8 mouse cellular contexts compared by ENCODE assay signal in genomic region chr7:43580526-43580925, GRCm38 (mm10). TPM values are rescaled to one million over a fixed set of nuclear protein-coding genes. Genes with fewer than 3 reads are reported as not detected.
DNase-seq lines count a peak whose midpoint lies in the region; ATAC-seq and TF ChIP-seq lines count a peak whose summit lies in the region.

No protein-coding gene starts in this region.

- DNase-seq in kidney, postnatal 10 days: no peak
- peak; percentile 59 for DNase-seq in brain, adult 2 months (ENCODE audit: low read depth, low spot score)
- peak; percentile 10 for DNase-seq in forebrain, postnatal 0 days
- no peak for DNase-seq in liver, embryonic 11.5 days (ENCODE audit: low spot score)
- no peak for DNase-seq in stomach, postnatal 0 days (ENCODE audit: low spot score)
- DNase-seq in adrenal gland, adult 18-20 months (ENCODE audit: low spot score in 2 of 2): no peak
- DNase-seq in urinary bladder, postnatal 25 days (ENCODE audit: low spot score): no peak

- no peak for TF ChIP-seq CTCF in forebrain, postnatal 0 days (IDR thresholded peaks at IDR 0.05; ENCODE audit: low read depth)
- no peak for TF ChIP-seq CTCF in stomach, postnatal 0 days (IDR thresholded peaks at IDR 0.05; ENCODE audit: low read depth)

- H3K9ac ChIP-seq in kidney, embryonic 15.5 days: peak overlapping the region; percentile 75
- H3K9ac ChIP-seq in forebrain, postnatal 0 days: peak overlapping the region; percentile 69
- H3K9ac ChIP-seq in liver, embryonic 11.5 days (ENCODE audit: low read depth, low read length): peak overlapping the region; percentile 75
- peak overlapping the region; percentile 77; the same call in 1 of the 2 replicates for H3K9ac ChIP-seq in stomach, postnatal 0 days (ENCODE audit: low read length)

- no peak overlapping the region for H3K27ac ChIP-seq in kidney, embryonic 15.5 days
- no peak overlapping the region; the same call in 1 of the 2 replicates for H3K27ac ChIP-seq in forebrain, postnatal 0 days (ENCODE audit: low read depth, low read length)
- H3K27ac ChIP-seq in liver, embryonic 11.5 days (ENCODE audit: low read depth, low read length): no peak overlapping the region
- no peak overlapping the region; the same call in 1 of the 2 replicates for H3K27ac ChIP-seq in stomach, postnatal 0 days (replicated peaks)

- H3K9me3 ChIP-seq in kidney, embryonic 15.5 days (replicated peaks): no peaks in the 10 kb centered on the region
- H3K9me3 ChIP-seq in forebrain, postnatal 0 days (ENCODE audit: low read length): no peaks in the 10 kb centered on the region
- no peaks in the 10 kb centered on the region for H3K9me3 ChIP-seq in liver, embryonic 11.5 days (ENCODE audit: control insufficient read depth, low read length)
- no peaks in the 10 kb centered on the region for H3K9me3 ChIP-seq in stomach, postnatal 0 days (ENCODE audit: control insufficient read depth, low read length)

- H3K4me3 ChIP-seq in kidney, embryonic 15.5 days (replicated peaks): peak overlapping the region; percentile 79
- H3K4me3 ChIP-seq in forebrain, postnatal 0 days (ENCODE audit: low read depth, low read length): peak overlapping the region; percentile 61
- H3K4me3 ChIP-seq in liver, embryonic 11.5 days (ENCODE audit: low read depth, low read length): peak overlapping the region; percentile 79
- peak overlapping the region; percentile 72 for H3K4me3 ChIP-seq in stomach, postnatal 0 days (ENCODE audit: low read depth, low read length)

- peaks cover 20% of the 10 kb centered on the region for H3K36me3 ChIP-seq in kidney, embryonic 15.5 days
- peaks cover 13% of the 10 kb centered on the region for H3K36me3 ChIP-seq in forebrain, postnatal 0 days (ENCODE audit: insufficient read depth)
- H3K36me3 ChIP-seq in liver, embryonic 11.5 days (ENCODE audit: control insufficient read depth, insufficient read depth, low read length): peaks cover 12% of the 10 kb centered on the region
- H3K36me3 ChIP-seq in stomach, postnatal 0 days (ENCODE audit: control insufficient read depth, insufficient read depth, low read length): peaks cover 9% of the 10 kb centered on the region

- peaks cover 19% of the 10 kb centered on the region for H3K4me1 ChIP-seq in kidney, embryonic 15.5 days
- peaks cover 9% of the 10 kb centered on the region; the same call in 1 of the 2 replicates for H3K4me1 ChIP-seq in forebrain, postnatal 0 days (ENCODE audit: insufficient read depth)
- H3K4me1 ChIP-seq in liver, embryonic 11.5 days (replicated peaks; ENCODE audit: control insufficient read depth, insufficient read depth, low read length): peaks cover 7% of the 10 kb centered on the region
- H3K4me1 ChIP-seq in stomach, postnatal 0 days (replicated peaks; ENCODE audit: control insufficient read depth, insufficient read depth): 0 out of 2 replicates have a peak, but pooled peaks cover 2% of the 10 kb centered on the region

- H3K4me2 ChIP-seq in kidney, embryonic 15.5 days: peak overlapping the region; percentile 72
- H3K4me2 ChIP-seq in forebrain, postnatal 0 days (ENCODE audit: low read depth): peak overlapping the region; percentile 74
- peak overlapping the region; percentile 85 for H3K4me2 ChIP-seq in liver, embryonic 11.5 days
- peak overlapping the region; percentile 73 for H3K4me2 ChIP-seq in stomach, postnatal 0 days (replicated peaks; ENCODE audit: low read depth)

- TF ChIP-seq EP300 in stomach, postnatal 0 days (optimal IDR thresholded peaks at IDR 0.05): no peak

- ATAC-seq in kidney, embryonic 15.5 days (replicated peaks; ENCODE audit: low FRiP score): no peak
- ATAC-seq in forebrain, postnatal 0 days: no peak
- ATAC-seq in liver, embryonic 11.5 days (replicated peaks; ENCODE audit: low FRiP score): no peak
- no peak for ATAC-seq in stomach, postnatal 0 days (ENCODE audit: low FRiP score, low TSS enrichment)

- no peaks in the 10 kb centered on the region for H3K27me3 ChIP-seq in kidney, embryonic 15.5 days
- H3K27me3 ChIP-seq in forebrain, postnatal 0 days (ENCODE audit: insufficient read depth, low read length): no peaks in the 10 kb centered on the region
- H3K27me3 ChIP-seq in liver, embryonic 11.5 days (replicated peaks; ENCODE audit: control insufficient read depth, insufficient read depth, low read length): no peaks in the 10 kb centered on the region
- no peaks in the 10 kb centered on the region for H3K27me3 ChIP-seq in stomach, postnatal 0 days (ENCODE audit: control insufficient read depth, insufficient read depth, low read length)

- WGBS in kidney, embryonic 15.5 days: 60% methylated on average over 5 of the region's 5 CpGs
- 50% methylated on average over 5 of the region's 5 CpGs for WGBS in forebrain, postnatal 0 days
- 75% methylated on average over 5 of the region's 5 CpGs for WGBS in liver, embryonic 11.5 days
- 39% methylated on average over 5 of the region's 5 CpGs for WGBS in stomach, postnatal 0 days

RNA-seq across cellular contexts. Expression of gene Zfp719, which starts 1.1 kb away (rescaled TPM):
- polyA plus RNA-seq in kidney, embryonic 15.5 days (2015; fragmentation: Nextera tagmentation; extraction: Ambion mirVana): 12.4 and 12.6 TPM in 2 replicates
- total RNA-seq in forebrain, postnatal 0 days (2014; rRNA removed): 20.2 and 22.5 TPM in 2 replicates
- 3.2 and 5.8 TPM in 2 replicates for polyA plus RNA-seq in forebrain, postnatal 0 days (2015; fragmentation: Nextera tagmentation; extraction: Ambion mirVana)
- 7.0 and 9.1 TPM in 2 replicates for polyA plus RNA-seq in liver, embryonic 11.5 days (2014; fragmentation: Nextera tagmentation; extraction: Ambion mirVana)
- polyA plus RNA-seq in stomach, postnatal 0 days (2015; fragmentation: Nextera tagmentation; extraction: Ambion mirVana): 4.2 and 4.6 TPM in 2 replicates
- total RNA-seq in adrenal gland, adult 18-20 months (2021): 10 to 100 TPM; 15.3 to 17.6 TPM

RNA-seq across cellular contexts. Expression of gene Zfp658, which starts 18.5 kb away (rescaled TPM):
- polyA plus RNA-seq in kidney, embryonic 15.5 days (2015; fragmentation: Nextera tagmentation; extraction: Ambion mirVana): 3.7 TPM in 2 replicates
- 12.4 and 12.6 TPM in 2 replicates for total RNA-seq in forebrain, postnatal 0 days (2014; rRNA removed)
- polyA plus RNA-seq in forebrain, postnatal 0 days (2015; fragmentation: Nextera tagmentation; extraction: Ambion mirVana): 1.6 and 3.1 TPM in 2 replicates
- 0.97 and 1.1 TPM in 2 replicates for polyA plus RNA-seq in liver, embryonic 11.5 days (2014; fragmentation: Nextera tagmentation; extraction: Ambion mirVana)
- polyA plus RNA-seq in stomach, postnatal 0 days (2015; fragmentation: Nextera tagmentation; extraction: Ambion mirVana): 1.2 TPM in 2 replicates
- total RNA-seq in adrenal gland, adult 18-20 months (2021): 1 to 10 TPM; 2.2 TPM

RNA-seq across cellular contexts. Expression of gene Zfp819, which starts 26.4 kb away (rescaled TPM):
- polyA plus RNA-seq in kidney, embryonic 15.5 days (2015; fragmentation: Nextera tagmentation; extraction: Ambion mirVana): 0.21 TPM in 1 of 2 replicates, not detected in the other
- total RNA-seq in forebrain, postnatal 0 days (2014; rRNA removed): 0.33 and 0.85 TPM in 2 replicates
- polyA plus RNA-seq in forebrain, postnatal 0 days (2015; fragmentation: Nextera tagmentation; extraction: Ambion mirVana): 0.23 TPM in 2 replicates
- polyA plus RNA-seq in liver, embryonic 11.5 days (2014; fragmentation: Nextera tagmentation; extraction: Ambion mirVana): 0.07 and 0.16 TPM in 2 replicates
- polyA plus RNA-seq in stomach, postnatal 0 days (2015; fragmentation: Nextera tagmentation; extraction: Ambion mirVana): not detected in 2 replicates
- under 1 TPM in 1 of 2 experiments, not detected in 1; 0.13 TPM for total RNA-seq in adrenal gland, adult 18-20 months (2021)

RNA-seq across cellular contexts. Expression of gene Cd33, which starts 36.3 kb away (rescaled TPM):
- 0.75 and 1.1 TPM in 2 replicates for polyA plus RNA-seq in kidney, embryonic 15.5 days (2015; fragmentation: Nextera tagmentation; extraction: Ambion mirVana)
- total RNA-seq in forebrain, postnatal 0 days (2014; rRNA removed): 0.77 and 1.0 TPM in 2 replicates
- 1.2 and 1.7 TPM in 2 replicates for polyA plus RNA-seq in forebrain, postnatal 0 days (2015; fragmentation: Nextera tagmentation; extraction: Ambion mirVana)
- 1.3 and 1.6 TPM in 2 replicates for polyA plus RNA-seq in liver, embryonic 11.5 days (2014; fragmentation: Nextera tagmentation; extraction: Ambion mirVana)
- polyA plus RNA-seq in stomach, postnatal 0 days (2015; fragmentation: Nextera tagmentation; extraction: Ambion mirVana): 2.0 and 2.1 TPM in 2 replicates
- 1 to 10 TPM; 3.3 to 5.4 TPM for total RNA-seq in adrenal gland, adult 18-20 months (2021)

RNA-seq across cellular contexts. Expression of gene Ceacam18, which starts 54.0 kb away (rescaled TPM):
- not detected in 2 replicates for polyA plus RNA-seq in kidney, embryonic 15.5 days (2015; fragmentation: Nextera tagmentation; extraction: Ambion mirVana)
- 0.15 TPM in 1 of 2 replicates, not detected in the other for total RNA-seq in forebrain, postnatal 0 days (2014; rRNA removed)
- not detected in 2 replicates for polyA plus RNA-seq in forebrain, postnatal 0 days (2015; fragmentation: Nextera tagmentation; extraction: Ambion mirVana)
- polyA plus RNA-seq in liver, embryonic 11.5 days (2014; fragmentation: Nextera tagmentation; extraction: Ambion mirVana): not detected in 2 replicates
- polyA plus RNA-seq in stomach, postnatal 0 days (2015; fragmentation: Nextera tagmentation; extraction: Ambion mirVana): 0.07 TPM in 1 of 2 replicates, not detected in the other
- not detected for total RNA-seq in adrenal gland, adult 18-20 months (2021)

Comparison
In these comparisons a context has a peak if more than half of its experiments do, and no peak if none do; other contexts are left out.
1. DNase-seq: peak in brain, adult 2 months (single experiment) and forebrain, postnatal 0 days (single experiment); none in kidney, postnatal 10 days (single experiment), liver, embryonic 11.5 days (single experiment), stomach, postnatal 0 days (single experiment), adrenal gland, adult 18-20 months (0 of 2) and urinary bladder, postnatal 25 days (single experiment).
2. Peak in every context shown above with its lines, with median percentiles within 50 percentile points of each other: H3K4me2 ChIP-seq, H3K4me3 ChIP-seq and H3K9ac ChIP-seq.